Mouse (Mus musculus): ENCODE measurements around the gene Prok1.

Gene Prok1

GRCm38 (mm10) chr3:107238051-107238450 lies 1.5 kb downstream of the Prok1 start:
- in situ Hi-C loops (cut with MseI, MboI) = loop anchor here (10.0 kb wide), 1 partner anchor 227 kb away; no protein-coding TSS in a partner anchor

GRCm38 (mm10) chr3:107233945-107234344 lies 5.6 kb downstream of the Prok1 start:
- in situ Hi-C loops (cut with MseI, MboI) = loop anchor here (10.0 kb wide), 1 partner anchor 231 kb away; no protein-coding TSS in a partner anchor

GRCm38 (mm10) chr3:107233351-107233813 lies 6.1 kb downstream of the Prok1 start:
- in situ Hi-C loops (cut with MseI, MboI) = loop anchor here (10.0 kb wide), 1 partner anchor 231 kb away; no protein-coding TSS in a partner anchor

GRCm38 (mm10) chr3:107231202-107231601 lies 8.3 kb downstream of the Prok1 start:
- in situ Hi-C loops (cut with MseI, MboI) = loop anchor here (10.0 kb wide), 1 partner anchor 234 kb away; no protein-coding TSS in a partner anchor

- in situ Hi-C loops (cut with MseI, MboI) = loop anchor here (10.0 kb wide), 1 partner anchor 234 kb away; no protein-coding TSS in a partner anchor
Measured at GRCm38 (mm10) chr3:107230527-107230926, 9.0 kb downstream of the Prok1 start, which contains the start of gene A630076J17Rik. TSS of gene A630076J17Rik (plus strand) at chr3:107230614.

GRCm38 (mm10) chr3:107229822-107230221 lies 9.7 kb downstream of the Prok1 start:
- in situ Hi-C loops (cut with MseI, MboI) = loop anchor here (10.0 kb wide), 1 partner anchor 235 kb away; no protein-coding TSS in a partner anchor

- in situ Hi-C loops (cut with MseI, MboI) = no loop called here
Measured at GRCm38 (mm10) chr3:107229221-107229620, 10.3 kb downstream of the Prok1 start.

GRCm38 (mm10) chr3:107225820-107226219 lies 13.7 kb downstream of the Prok1 start:
- in situ Hi-C loops (cut with MseI, MboI) = no loop called here

GRCm38 (mm10) chr3:107223230-107223629 lies 16.3 kb downstream of the Prok1 start:
- in situ Hi-C loops (cut with MseI, MboI) = no loop called here

- in situ Hi-C loops (cut with MseI, MboI) = no loop called here
Measured at GRCm38 (mm10) chr3:107221608-107222007, 17.9 kb downstream of the Prok1 start, which contains the start of gene Cym. TSS of gene Cym (minus strand) at chr3:107221732.

- in situ Hi-C loops (cut with MseI, MboI) = no loop called here
Measured at GRCm38 (mm10) chr3:107218572-107218971, 20.9 kb downstream of the Prok1 start.

- in situ Hi-C loops (cut with MseI, MboI) = no loop called here
Measured at GRCm38 (mm10) chr3:107217101-107217480, 22.4 kb downstream of the Prok1 start.

GRCm38 (mm10) chr3:107216400-107217100 lies 23.0 kb downstream of the Prok1 start:
- in situ Hi-C loops (cut with MseI, MboI) = no loop called here

GRCm38 (mm10) chr3:107214606-107215005 lies 24.9 kb downstream of the Prok1 start:
- in situ Hi-C loops (cut with MseI, MboI) = no loop called here

- in situ Hi-C loops (cut with MseI, MboI) = no loop called here
Measured at GRCm38 (mm10) chr3:107207625-107208253, 31.8 kb downstream of the Prok1 start.

- in situ Hi-C loops (cut with MseI, MboI) = no loop called here
Measured at GRCm38 (mm10) chr3:107206490-107207150, 32.9 kb downstream of the Prok1 start.

- in situ Hi-C loops (cut with MseI, MboI) = no loop called here
Measured at GRCm38 (mm10) chr3:107205994-107206393, 33.5 kb downstream of the Prok1 start.

GRCm38 (mm10) chr3:107205170-107205569 lies 34.3 kb downstream of the Prok1 start:
- in situ Hi-C loops (cut with MseI, MboI) = no loop called here

GRCm38 (mm10) chr3:107204413-107204812 lies 35.1 kb downstream of the Prok1 start:
- in situ Hi-C loops (cut with MseI, MboI) = no loop called here

GRCm38 (mm10) chr3:107201310-107202180 lies 38.0 kb downstream of the Prok1 start:
- in situ Hi-C loops (cut with MseI, MboI) = no loop called here

All from mouse trophoblast stem cell (cell line).